Mouse (Mus musculus) liver, postnatal 0 days (tissue): ENCODE results near the gene Smarcd1.

Experiments used
- CTCF ChIP-seq: sonication (generic); IDR thresholded peaks from 2 replicates; pipeline ENCODE4 v1.5.1; 2016; ENCODE audit warnings: antibody characterized with exemption, low read depth
- EP300 ChIP-seq: IDR thresholded peaks from 2 replicates; pipeline ENCODE4 v1.6.1; 2016; ENCODE audit warnings: antibody characterized with exemption, low read depth, mild to moderate bottlenecking

DNA sequence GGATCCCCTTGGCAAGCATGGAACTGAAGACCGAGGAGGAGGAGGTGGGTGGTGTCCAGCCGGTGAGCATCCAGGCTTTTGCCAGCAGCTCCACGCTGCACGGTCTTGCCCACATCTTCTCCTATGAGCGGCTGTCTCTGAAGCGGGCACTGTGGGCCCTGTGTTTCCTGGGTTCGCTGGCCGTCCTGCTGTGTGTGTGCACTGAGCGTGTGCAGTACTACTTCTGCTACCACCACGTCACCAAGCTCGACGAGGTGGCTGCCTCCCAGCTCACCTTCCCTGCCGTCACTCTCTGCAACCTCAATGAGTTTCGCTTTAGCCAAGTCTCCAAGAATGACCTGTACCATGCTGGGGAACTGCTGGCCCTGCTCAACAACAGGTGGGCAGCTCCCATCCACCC is 30.1 kb upstream of the Smarcd1 start:
- TF ChIP-seq CTCF, result no peak
- no peak for TF ChIP-seq EP300
